Mouse (Mus musculus): Measurements from ENCODE around the gene Abcd1.
"Not testable (repeated sequence)": the region's sequence is repeated elsewhere in the genome, so short reads cannot be mapped to it uniquely, and the experiment has no call there.

Gene Abcd1

GRCm38 (mm10) chrX:73739151-73739550 is 22.8 kb downstream of the Abcd1 start:
- no peak for ATAC-seq (ENCODE audit: insufficient number of reproducible peaks, low FRiP score, low TSS enrichment)

DNA sequence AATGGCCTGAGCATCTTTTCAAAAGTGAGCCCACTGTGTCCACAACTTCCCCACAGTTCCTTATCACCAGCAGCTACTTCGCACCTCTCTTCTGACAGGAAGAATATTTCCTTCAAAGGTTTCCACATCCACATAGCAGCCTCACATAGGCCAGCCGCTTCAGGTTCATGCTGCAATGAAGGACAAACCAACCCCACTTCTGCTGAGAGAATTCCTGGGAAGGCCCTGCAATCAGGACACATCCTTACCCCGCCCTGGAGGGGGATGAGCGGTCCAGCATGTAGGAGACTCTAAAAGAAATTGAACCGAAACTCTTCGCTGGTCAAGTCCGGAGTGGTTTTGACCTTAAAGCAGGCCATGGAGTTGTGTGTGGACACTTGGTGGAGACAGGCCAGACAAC is 23.4 kb downstream of the Abcd1 start:
- not testable (repeated sequence) for ATAC-seq (ENCODE audit: insufficient number of reproducible peaks, low FRiP score, low TSS enrichment)

DNA sequence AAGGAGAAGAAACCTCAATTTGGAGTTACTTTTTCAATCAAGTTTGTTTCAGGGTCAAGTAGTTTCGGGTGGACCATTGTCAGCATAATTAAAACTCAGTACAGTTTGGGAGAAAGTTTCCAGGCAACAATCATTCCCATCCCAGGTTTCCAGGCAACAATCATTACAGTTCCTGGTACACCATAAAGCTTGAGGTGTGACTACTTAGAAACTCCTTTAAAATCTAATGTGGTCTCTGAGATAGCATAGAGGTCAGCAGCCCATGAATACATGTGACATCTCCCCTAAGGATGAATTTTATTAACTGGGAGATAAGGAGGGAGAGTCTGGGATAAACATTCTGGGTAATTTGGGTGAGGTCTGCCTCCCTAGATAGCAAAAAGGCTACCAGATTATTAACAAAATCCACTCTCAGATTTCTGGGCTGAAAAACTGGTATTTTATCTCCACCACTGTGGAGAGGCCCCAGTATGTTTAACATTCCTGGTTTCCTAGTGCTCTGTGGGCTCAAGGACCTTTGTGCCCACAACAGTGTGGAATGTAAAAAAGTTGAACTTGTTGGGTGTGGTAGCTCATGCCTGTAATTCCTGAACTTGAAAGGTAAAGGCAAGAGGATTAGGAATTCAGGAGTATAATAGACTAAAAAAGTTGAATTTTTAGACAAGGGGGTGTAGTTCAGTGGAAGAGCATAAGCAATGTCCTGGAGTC is 28.5 kb downstream of the Abcd1 start:
- ATAC-seq (ENCODE audit: insufficient number of reproducible peaks, low FRiP score, low TSS enrichment), result no peak

GRCm38 (mm10) chrX:73748977-73749376 is 32.6 kb downstream of the Abcd1 start:
- no peak for ATAC-seq (ENCODE audit: insufficient number of reproducible peaks, low FRiP score, low TSS enrichment)

DNA sequence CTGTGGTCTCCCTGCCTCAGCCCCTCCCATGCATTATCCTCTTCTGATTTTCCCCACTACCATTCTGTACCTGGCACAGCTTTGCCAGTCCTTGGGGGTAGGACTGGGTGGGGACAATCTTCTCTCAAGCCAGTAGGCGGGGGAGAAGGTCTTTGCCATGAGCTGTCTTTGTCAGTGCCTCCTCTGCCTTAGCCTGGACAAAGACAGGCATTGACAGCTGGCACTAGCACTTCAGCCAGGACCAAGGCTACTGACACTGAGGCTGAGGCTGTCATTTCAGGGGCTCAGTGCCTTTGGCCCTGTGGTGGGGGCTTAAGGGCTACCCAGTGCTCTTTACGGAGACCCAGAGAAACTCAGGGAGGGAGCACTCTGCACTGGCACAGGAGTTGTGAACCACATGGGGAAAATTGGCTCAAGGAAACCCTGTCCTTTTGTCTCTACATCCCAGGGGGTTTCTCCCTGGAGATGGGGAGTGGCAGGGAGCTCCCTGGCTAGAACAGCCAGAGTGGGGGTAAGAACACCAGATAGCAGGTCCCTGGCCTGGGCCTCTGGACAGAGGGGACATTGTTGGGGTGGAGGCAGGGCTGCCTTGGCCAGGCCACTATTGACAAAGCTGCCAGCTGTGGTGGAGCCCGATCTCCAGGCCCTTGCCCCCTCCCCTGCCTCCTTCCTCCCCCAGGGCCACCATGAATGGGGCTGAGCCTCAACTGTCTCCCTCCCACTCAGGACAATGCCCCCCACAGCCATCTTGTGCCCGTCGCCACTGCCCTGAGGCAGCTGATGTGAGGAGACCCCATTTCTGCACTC is 40.1 kb downstream of the Abcd1 start, which contains the start of gene Plxnb3:
Gene Plxnb3, plus strand, starts transcription at position 757 of the 807 bp plus-strand sequence.
- ATAC-seq (ENCODE audit: insufficient number of reproducible peaks, low FRiP score, low TSS enrichment), result no peak

GRCm38 (mm10) chrX:73758611-73759290 is 42.4 kb downstream of the Abcd1 start:
- peak; percentile 52; the same call in 1 of the 2 replicates for ATAC-seq (ENCODE audit: insufficient number of reproducible peaks, low FRiP score, low TSS enrichment)

GRCm38 (mm10) chrX:73765311-73765710 is 48.9 kb downstream of the Abcd1 start:
- ATAC-seq (ENCODE audit: insufficient number of reproducible peaks, low FRiP score, low TSS enrichment), result no peak

- ATAC-seq (ENCODE audit: insufficient number of reproducible peaks, low FRiP score, low TSS enrichment), result no peak
Measured at GRCm38 (mm10) chrX:73767267-73767666, 50.9 kb downstream of the Abcd1 start.

DNA sequence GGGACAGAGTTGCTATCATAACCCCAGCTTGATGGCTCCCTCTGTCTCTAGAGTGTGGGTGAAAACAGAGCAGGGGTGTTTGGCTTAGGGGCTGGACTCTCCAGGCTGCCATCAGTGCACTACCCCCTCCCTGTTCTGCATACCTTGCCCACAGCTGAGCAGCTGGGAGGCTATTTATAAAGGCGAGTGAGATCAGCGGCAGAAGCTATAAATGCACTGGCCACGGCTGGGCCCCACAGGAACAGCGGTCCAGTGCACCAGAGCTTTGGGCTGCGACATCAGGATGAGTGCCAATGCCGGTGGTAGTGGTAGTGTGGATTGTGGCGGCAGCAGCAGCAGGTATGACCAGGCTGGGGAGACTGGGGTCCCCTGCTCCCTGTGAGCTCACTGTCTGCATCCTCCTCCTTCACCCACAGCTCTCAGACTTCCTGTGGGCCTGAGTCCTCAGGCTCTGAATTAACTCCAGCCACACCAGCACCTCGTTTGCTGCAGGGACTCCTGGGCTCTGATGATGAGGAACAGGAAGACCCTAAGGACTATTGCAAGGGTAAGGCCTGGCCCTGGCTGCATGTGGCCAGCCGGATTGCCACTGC is 57.9 kb downstream of the Abcd1 start, which contains the start of gene Srpk3:
Gene Srpk3, plus strand, starts transcription at position 238 of the 593 bp plus-strand sequence.
- ATAC-seq (ENCODE audit: insufficient number of reproducible peaks, low FRiP score, low TSS enrichment), result 0 out of 2 replicates have a peak, but pooled peaks have one; percentile 31

GRCm38 (mm10) chrX:73774802-73775483 is 58.5 kb downstream of the Abcd1 start:
- no peak for ATAC-seq (ENCODE audit: insufficient number of reproducible peaks, low FRiP score, low TSS enrichment)

DNA sequence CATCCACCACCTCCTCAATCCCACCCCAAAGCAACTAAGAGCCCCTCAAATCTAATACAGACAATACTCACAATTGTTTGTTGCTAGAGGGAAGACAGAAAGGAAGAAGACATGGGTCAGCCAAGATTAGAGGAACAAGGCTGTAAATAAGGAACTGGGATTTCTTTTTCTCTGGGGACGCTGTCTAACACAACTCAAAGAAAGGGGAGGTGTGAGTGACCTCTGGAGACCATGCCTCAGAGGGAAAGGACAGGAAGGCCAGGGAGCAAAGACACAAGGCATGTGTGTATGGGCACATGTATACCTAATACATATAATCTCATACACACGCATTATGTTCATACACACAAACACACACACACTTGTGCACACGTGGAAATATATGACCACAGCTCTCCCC is 65.8 kb downstream of the Abcd1 start:
- no peak for ATAC-seq (ENCODE audit: insufficient number of reproducible peaks, low FRiP score, low TSS enrichment)

GRCm38 (mm10) chrX:73785666-73786065 is 69.3 kb downstream of the Abcd1 start:
- ATAC-seq (ENCODE audit: insufficient number of reproducible peaks, low FRiP score, low TSS enrichment), result no peak

GRCm38 (mm10) chrX:73786364-73787224 is 70.2 kb downstream of the Abcd1 start, which contains the start of the genes Idh3g and Ssr4:
TSS of gene Idh3g (minus strand) at chrX:73786897.
TSS of gene Ssr4 (plus strand) at chrX:73787028.
- ATAC-seq (ENCODE audit: insufficient number of reproducible peaks, low FRiP score, low TSS enrichment), result peak; percentile 89

- no peak for ATAC-seq (ENCODE audit: insufficient number of reproducible peaks, low FRiP score, low TSS enrichment)
Measured at GRCm38 (mm10) chrX:73787225-73787558, 70.8 kb downstream of the Abcd1 start.
